ENCODE assay signal across 8 mouse cellular contexts in the genomic region with DNA sequence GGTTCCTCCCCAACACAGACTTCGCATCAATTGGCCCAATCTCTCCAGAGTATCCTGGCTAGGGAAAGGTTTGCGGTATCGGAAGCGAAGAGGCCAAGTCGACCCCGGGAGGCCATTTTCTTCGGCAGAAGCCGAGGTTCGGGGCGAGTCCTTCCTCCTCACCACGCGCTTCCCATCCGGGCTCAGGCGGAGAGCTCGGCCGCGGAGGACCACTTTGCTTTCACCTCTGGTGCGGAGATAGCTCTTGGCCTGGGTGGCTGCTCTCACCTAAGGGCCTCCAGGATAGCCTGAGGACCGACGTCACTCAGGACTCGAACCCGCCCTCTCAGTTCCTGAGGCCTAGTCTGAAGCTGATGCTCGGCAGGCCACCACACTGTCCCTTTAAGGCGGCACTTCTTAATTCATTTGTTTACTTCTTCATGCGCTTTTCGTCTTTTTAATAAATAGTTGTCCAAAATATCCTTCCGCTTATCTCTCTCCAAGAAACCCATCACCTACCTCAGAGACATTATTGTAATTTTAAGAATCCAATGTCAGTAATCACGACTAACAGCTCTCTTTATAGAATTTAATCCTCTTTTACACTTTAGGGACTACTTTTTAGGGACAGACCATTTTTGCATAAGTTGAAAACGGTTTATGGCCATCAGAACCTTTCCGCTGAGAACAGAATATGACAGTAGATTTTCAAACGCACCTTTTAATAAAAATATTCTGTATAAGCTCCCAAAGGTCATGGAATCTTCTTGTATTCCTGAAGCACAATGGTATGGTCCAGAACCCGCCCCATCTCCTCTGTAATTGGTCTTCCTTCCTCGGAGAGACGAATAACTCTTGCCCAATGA. TPM values are rescaled to one million over a fixed set of nuclear protein-coding genes. Genes with fewer than 3 reads are reported as not detected.
A peak's percentile ranks its signal among the peaks of the same experiment; 100 is the strongest.
DNase-seq lines count a peak whose midpoint lies in the region; ATAC-seq and TF ChIP-seq lines count a peak whose summit lies in the region.

No protein-coding gene starts in this region.

- H3K4me3 ChIP-seq in ES-E14 (ENCODE audit: insufficient read depth in 1 of 2, low read depth in 1 of 2, low read length in 2 of 2, poor library complexity in 1 of 2, severe bottlenecking in 1 of 2) = peak overlapping the region; percentile 68 to 96
- peak overlapping the region; percentile 69 for H3K4me3 ChIP-seq in forebrain, embryonic 15.5 days
- H3K4me3 ChIP-seq in layer of hippocampus, adult 2 months = peak overlapping the region; percentile 89
- H3K4me3 ChIP-seq in lung, embryonic 15.5 days = peak overlapping the region; percentile 69

- H3K4me2 ChIP-seq in forebrain, embryonic 15.5 days (replicated peaks) = peak overlapping the region; percentile 66
- H3K4me2 ChIP-seq in lung, embryonic 15.5 days = peak overlapping the region; percentile 65

- H3K27ac ChIP-seq in ES-E14 (ENCODE audit: insufficient read depth, low read depth, low read length, poor library complexity, severe bottlenecking) = peak overlapping the region; percentile 95
- H3K27ac ChIP-seq in forebrain, embryonic 15.5 days (replicated peaks) = peak overlapping the region; percentile 97
- peak overlapping the region; percentile 99 for H3K27ac ChIP-seq in layer of hippocampus, adult 2 months
- H3K27ac ChIP-seq in lung, embryonic 15.5 days = peak overlapping the region; percentile 97

- DNase-seq in ES-E14 (ENCODE audit: low read depth, low spot score) = no peak
- peak; percentile 93 for DNase-seq in cerebellum, adult 11-12 months
- DNase-seq in heart, postnatal 25 days (ENCODE audit: low spot score) = peak; percentile 77
- peak; percentile 75 to 85 for DNase-seq in layer of hippocampus, adult 2 months (ENCODE audit: low spot score in 2 of 2)
- peak; percentile 68 for DNase-seq in ovary, postnatal 10 days (ENCODE audit: low spot score)
- peak; percentile 73 to 79 for DNase-seq in thymus, postnatal 10 days (ENCODE audit: low spot score in 2 of 2)

- peak; percentile 75 for ATAC-seq in forebrain, embryonic 15.5 days (replicated peaks)
- peak; percentile 75 for ATAC-seq in lung, embryonic 15.5 days (ENCODE audit: borderline replicate concordance, extremely low read depth, low FRiP score, low TSS enrichment)

- 1% methylated on average over 34 of the region's 34 CpGs for WGBS in forebrain, embryonic 15.5 days
- WGBS in lung, embryonic 15.5 days = 1% methylated on average over 34 of the region's 34 CpGs

- peaks cover 4% of the 10 kb centered on the region for H3K36me3 ChIP-seq in ES-E14 (ENCODE audit: control insufficient read depth, insufficient read depth, low read length, poor library complexity, severe bottlenecking)
- no peaks in the 10 kb centered on the region for H3K36me3 ChIP-seq in forebrain, embryonic 15.5 days
- no peaks in the 10 kb centered on the region for H3K36me3 ChIP-seq in lung, embryonic 15.5 days

- H3K27me3 ChIP-seq in forebrain, embryonic 15.5 days = peaks cover 27% of the 10 kb centered on the region
- no peaks in the 10 kb centered on the region for H3K27me3 ChIP-seq in lung, embryonic 15.5 days

- peaks cover 2 to 5% of the 10 kb centered on the region in 2 experiments; a peak in 3 of 4 replicates for H3K4me1 ChIP-seq in ES-E14 (ENCODE audit: control insufficient read depth in 2 of 2, insufficient read depth in 2 of 2, low read length in 2 of 2, poor library complexity in 1 of 2)
- peaks cover 51% of the 10 kb centered on the region for H3K4me1 ChIP-seq in forebrain, embryonic 15.5 days
- peaks cover 37% of the 10 kb centered on the region for H3K4me1 ChIP-seq in lung, embryonic 15.5 days

- peak overlapping the region; percentile 100 for H3K9ac ChIP-seq in ES-E14 (ENCODE audit: insufficient read depth, low read depth, low read length, poor library complexity, severe bottlenecking)
- peak overlapping the region; percentile 96 for H3K9ac ChIP-seq in forebrain, embryonic 15.5 days (replicated peaks)
- peak overlapping the region; percentile 82 for H3K9ac ChIP-seq in lung, embryonic 15.5 days

- intact Hi-C loops in heart, postnatal 25 days (cut with DNase I) = no loop called here

- in situ Hi-C loops in ES-E14 (cut with MboI; ENCODE audit: low sequenced_read_pairs in 2 of 2, unreplicated experiment in 2 of 2) = no loop called here

- H3K9me3 ChIP-seq in ES-E14 (ENCODE audit: control insufficient read depth, insufficient read depth, low read depth, low read length) = no peaks in the 10 kb centered on the region
- H3K9me3 ChIP-seq in forebrain, embryonic 15.5 days = no peaks in the 10 kb centered on the region
- no peaks in the 10 kb centered on the region for H3K9me3 ChIP-seq in lung, embryonic 15.5 days

- TF ChIP-seq CTCF in layer of hippocampus, adult 2 months (conservative IDR thresholded peaks at IDR 0.05) = no peak

TF ChIP-seq in ES-E14, 5 proteins besides CTCF, POLR2A, EP300 and RAD21:
- TF ChIP-seq ZC3H11A (IDR thresholded peaks at IDR 0.05; ENCODE audit: borderline replicate concordance, low read depth, low read length) = no peak
- no peak; the same call in 1 of the 2 replicates for TF ChIP-seq HCFC1 (IDR thresholded peaks at IDR 0.05; ENCODE audit: borderline replicate concordance, insufficient read depth, low read length)
- TF ChIP-seq MAFK (IDR thresholded peaks at IDR 0.05; ENCODE audit: insufficient read depth, low read depth, low read length) = no peak
- no peak for TF ChIP-seq ZNF384 (IDR thresholded peaks at IDR 0.05; ENCODE audit: low read depth, low read length)
- TF ChIP-seq CHD2 (IDR thresholded peaks at IDR 0.05; ENCODE audit: low read depth, low read length) = no peak; the same call in 1 of the 2 replicates

RNA-seq across cellular contexts. Expression of gene Hexim1, which starts 0.6 kb away (rescaled TPM):
- 20.0 and 29.1 TPM in 2 replicates for total RNA-seq in ES-E14 (2012; rRNA removed)
- 3.4 and 3.8 TPM in 2 replicates for polyA plus RNA-seq in forebrain, embryonic 15.5 days (2015; fragmentation: Nextera tagmentation; extraction: Ambion mirVana)
- 10 to 100 TPM; 17.5 to 18.8 TPM for total RNA-seq in heart, postnatal 25 days (2021)
- 10 to 100 TPM; 48.5 to 50.8 TPM for total RNA-seq in layer of hippocampus, adult 2 months (2021)
- polyA plus RNA-seq in lung, embryonic 15.5 days (2015; fragmentation: Nextera tagmentation; extraction: Ambion mirVana) = 4.4 and 4.5 TPM in 2 replicates

RNA-seq across cellular contexts. Expression of gene Acbd4, which starts 13.9 kb away (rescaled TPM):
- 14.0 and 19.7 TPM in 2 replicates for total RNA-seq in ES-E14 (2012; rRNA removed)
- polyA plus RNA-seq in forebrain, embryonic 15.5 days (2015; fragmentation: Nextera tagmentation; extraction: Ambion mirVana) = 14.6 and 14.8 TPM in 2 replicates
- total RNA-seq in heart, postnatal 25 days (2021) = 10 to 100 TPM; 36.7 to 39.0 TPM
- total RNA-seq in layer of hippocampus, adult 2 months (2021) = 10 to 100 TPM; 87.1 to 91.0 TPM
- polyA plus RNA-seq in lung, embryonic 15.5 days (2015; fragmentation: Nextera tagmentation; extraction: Ambion mirVana) = 15.7 and 18.3 TPM in 2 replicates

RNA-seq across cellular contexts. Expression of gene Plcd3, which starts 13.9 kb away (rescaled TPM):
- 8.0 and 13.2 TPM in 2 replicates for total RNA-seq in ES-E14 (2012; rRNA removed)
- 1.9 and 2.3 TPM in 2 replicates for polyA plus RNA-seq in forebrain, embryonic 15.5 days (2015; fragmentation: Nextera tagmentation; extraction: Ambion mirVana)
- total RNA-seq in heart, postnatal 25 days (2021) = 10 to 100 TPM; 14.7 to 16.3 TPM
- 10 to 100 TPM in 1 of 2 experiments, 1 to 10 TPM in 1; 9.3 to 10.2 TPM for total RNA-seq in layer of hippocampus, adult 2 months (2021)
- polyA plus RNA-seq in lung, embryonic 15.5 days (2015; fragmentation: Nextera tagmentation; extraction: Ambion mirVana) = 2.5 and 3.6 TPM in 2 replicates

RNA-seq across cellular contexts. Expression of gene Hexim2, which starts 16.8 kb away (rescaled TPM):
- total RNA-seq in ES-E14 (2012; rRNA removed) = 8.5 and 9.7 TPM in 2 replicates
- polyA plus RNA-seq in forebrain, embryonic 15.5 days (2015; fragmentation: Nextera tagmentation; extraction: Ambion mirVana) = 20.8 and 23.8 TPM in 2 replicates
- 1 to 10 TPM; 1.3 to 2.3 TPM for total RNA-seq in heart, postnatal 25 days (2021)
- 10 to 100 TPM in 1 of 2 experiments, 1 to 10 TPM in 1; 9.7 to 16.0 TPM for total RNA-seq in layer of hippocampus, adult 2 months (2021)
- polyA plus RNA-seq in lung, embryonic 15.5 days (2015; fragmentation: Nextera tagmentation; extraction: Ambion mirVana) = 8.3 and 9.6 TPM in 2 replicates

RNA-seq across cellular contexts. Expression of gene Fmnl1, which starts 55.5 kb away (rescaled TPM):
- 0.94 and 1.9 TPM in 2 replicates for total RNA-seq in ES-E14 (2012; rRNA removed)
- polyA plus RNA-seq in forebrain, embryonic 15.5 days (2015; fragmentation: Nextera tagmentation; extraction: Ambion mirVana) = 1.7 and 3.1 TPM in 2 replicates
- total RNA-seq in heart, postnatal 25 days (2021) = 10 to 100 TPM; 15.1 to 18.2 TPM
- total RNA-seq in layer of hippocampus, adult 2 months (2021) = 100 to 1,000 TPM; 142 to 156 TPM
- polyA plus RNA-seq in lung, embryonic 15.5 days (2015; fragmentation: Nextera tagmentation; extraction: Ambion mirVana) = 2.7 and 3.7 TPM in 2 replicates
